ENCODE assay signal across 14 mouse cellular contexts in genomic region chr13:14018283-14018682, GRCm38 (mm10).
"Had no signal": no experiment of that assay in that cellular context is flagged by ENCODE, and none has a peak within 500 bp of the region (broad histone marks: within the 10 kb centered on the region; RNA-seq: fewer than 3 reads in every experiment).

No protein-coding gene starts in this region.

- H3K9me3 ChIP-seq: limb, embryonic 13.5 days; midbrain, embryonic 10.5 days; neural tube, embryonic 13.5 days had no signal

- H3K27me3 ChIP-seq: limb, embryonic 13.5 days; neural tube, embryonic 13.5 days had no signal

- H3K9ac ChIP-seq: limb, embryonic 13.5 days; neural tube, embryonic 13.5 days had no signal

- H3K27ac ChIP-seq: layer of hippocampus, adult 2 months; limb, embryonic 13.5 days; midbrain, embryonic 10.5 days; neural tube, embryonic 13.5 days had no signal

- H3K4me1 ChIP-seq: limb, embryonic 13.5 days; midbrain, embryonic 10.5 days; neural tube, embryonic 13.5 days had no signal

- H3K4me2 ChIP-seq: limb, embryonic 13.5 days; neural tube, embryonic 13.5 days had no signal

- H3K4me3 ChIP-seq: layer of hippocampus, adult 2 months; limb, embryonic 13.5 days; midbrain, embryonic 10.5 days; neural tube, embryonic 13.5 days had no signal

- DNase-seq: kidney, adult 18-20 months; kidney, postnatal 10 days; kidney, postnatal 4 days; left cerebral cortex, postnatal 4 days; lung, adult 18-20 months; midbrain, embryonic 14.5 days; retina, postnatal 1 day; right cerebral cortex, postnatal 4 days; spleen, adult 18-20 months; thymus, postnatal 4 days had no signal
